ENCODE assay signal across 14 mouse cellular contexts in the genomic region with DNA sequence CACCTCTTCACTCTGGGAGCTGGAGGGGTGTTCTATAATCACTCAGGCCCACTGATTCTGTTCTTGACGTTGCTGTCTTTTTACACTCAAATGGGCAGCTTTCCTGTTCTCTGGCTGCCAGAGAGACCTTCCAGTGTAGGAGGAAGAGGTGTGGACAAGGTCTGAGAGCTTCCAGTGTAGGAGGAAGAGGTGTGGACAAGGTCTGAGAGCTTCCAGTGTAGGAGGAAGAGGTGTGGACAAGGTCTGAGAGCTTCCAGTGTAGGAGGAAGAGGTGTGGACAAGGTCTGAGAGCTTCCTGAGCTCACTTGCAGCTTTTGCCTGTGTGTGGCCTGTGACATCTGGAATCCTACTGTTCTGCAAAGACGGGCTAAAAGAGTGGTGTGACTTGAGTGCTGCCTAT. TPM values are rescaled to one million over a fixed set of nuclear protein-coding genes. Genes with fewer than 3 reads are reported as not detected.
"Had no signal": no experiment of that assay in that cellular context is flagged by ENCODE, and none has a peak within 500 bp of the region (broad histone marks: within the 10 kb centered on the region; RNA-seq: fewer than 3 reads in every experiment).

No protein-coding gene starts in this region.

RNA-seq across cellular contexts. Expression of a gene that starts 11.6 kb away (rescaled TPM):
- total RNA-seq: megakaryocyte-erythroid progenitor cell, adult 5-6 weeks had no signal
- polyA plus RNA-seq: liver, postnatal 0 days had no signal

RNA-seq across cellular contexts. Expression of a gene that starts 13.3 kb away (rescaled TPM):
- total RNA-seq: layer of hippocampus, adult 18-20 months; layer of hippocampus, postnatal 10 days; left cerebral cortex, postnatal 36 days; megakaryocyte-erythroid progenitor cell, adult 5-6 weeks had no signal
- polyA plus RNA-seq: kidney, embryonic 15.5 days; limb, embryonic 12.5 days; liver, embryonic 13.5 days; liver, postnatal 0 days; lung, embryonic 16.5 days; midbrain, embryonic 12.5 days; midbrain, embryonic 16.5 days; neural tube, embryonic 13.5 days; stomach, embryonic 14.5 days; thymus, postnatal 0 days had no signal
